Mouse (Mus musculus): Measurements from ENCODE around the gene March10. TPM values are rescaled to one million over a fixed set of nuclear protein-coding genes. Genes with fewer than 3 reads are reported as not detected.

Gene March10
- polyA plus RNA-seq, 1 experiment from 2014 or later: 0.21 TPM

DNA sequence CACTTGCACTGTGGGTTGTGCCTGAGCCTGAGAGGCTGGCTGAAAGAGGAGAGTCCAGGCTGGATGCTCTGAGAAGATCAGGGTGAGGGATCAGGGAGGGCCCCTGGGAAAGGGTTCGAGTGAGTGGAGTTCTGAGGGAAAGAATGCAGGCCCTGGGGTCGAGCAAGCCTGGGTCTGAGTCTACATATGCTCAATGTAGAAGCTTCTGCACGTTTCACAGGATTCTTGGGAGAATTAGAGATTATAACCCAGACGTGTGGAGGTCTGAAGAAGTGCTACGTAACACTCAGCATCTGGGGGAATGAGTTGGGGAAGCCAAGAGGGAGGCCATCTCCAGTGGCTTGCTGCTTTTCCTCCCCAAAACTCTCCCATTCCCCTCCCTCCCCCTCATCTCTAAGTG lies 34.4 kb upstream of the March10 start:
- ATAC-seq (ENCODE audit: low FRiP score, low TSS enrichment) (no peak), DNase-seq (no peak)
- Histone ChIP-seq H3K4me1 (ENCODE audit: control insufficient read depth, insufficient read depth, low read length) (no peaks in the 10 kb centered on the region), H3K36me3 (ENCODE audit: control insufficient read depth, insufficient read depth, low read length) (no peaks in the 10 kb centered on the region), H3K9me3 (ENCODE audit: control insufficient read depth, low read length) (no peaks in the 10 kb centered on the region), H3K9ac (replicated peaks; ENCODE audit: low read length) (no peak overlapping the region), H3K4me3 (replicated peaks; ENCODE audit: low read depth, low read length) (no peak overlapping the region), H3K27ac (replicated peaks; ENCODE audit: low read depth, low read length) (no peak overlapping the region), H3K27me3 (ENCODE audit: control insufficient read depth, insufficient read depth, low read length) (no peaks in the 10 kb centered on the region), H3K4me2 (ENCODE audit: low read length) (no peak overlapping the region)
- WGBS: 63% methylated on average over 5 of the region's 5 CpGs

DNA sequence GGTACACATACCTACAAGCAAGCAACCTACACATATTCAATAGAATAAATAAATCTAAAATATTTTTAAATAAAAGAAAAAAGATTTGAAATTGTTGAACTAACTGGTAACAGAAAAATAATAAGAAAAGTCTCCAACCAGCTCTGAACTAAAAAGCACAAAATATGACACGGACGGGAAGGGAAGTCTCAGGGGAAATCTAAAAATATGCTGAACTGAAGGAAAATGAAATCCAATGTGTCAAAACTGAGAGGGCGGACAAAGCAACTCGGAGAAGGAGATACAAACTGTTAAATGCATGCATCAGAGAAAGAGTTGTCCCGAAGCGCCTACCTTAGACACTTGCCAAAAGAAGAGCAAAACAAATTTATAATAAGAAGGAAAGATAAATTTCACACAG lies 28.9 kb upstream of the March10 start:
- H3K9me3 ChIP-seq (ENCODE audit: control insufficient read depth, low read length): no peaks in the 10 kb centered on the region
- no peaks in the 10 kb centered on the region for H3K27me3 ChIP-seq (ENCODE audit: control insufficient read depth, insufficient read depth, low read length)
- no peak for DNase-seq
- H3K4me1 ChIP-seq (ENCODE audit: control insufficient read depth, insufficient read depth, low read length): no peaks in the 10 kb centered on the region
- no peak overlapping the region for H3K27ac ChIP-seq (replicated peaks; ENCODE audit: low read depth, low read length)
- no peak overlapping the region for H3K4me2 ChIP-seq (ENCODE audit: low read length)
- no peak for ATAC-seq (ENCODE audit: low FRiP score, low TSS enrichment)
- H3K4me3 ChIP-seq (replicated peaks; ENCODE audit: low read depth, low read length): no peak overlapping the region
- WGBS: 81% methylated on average over 6 of the region's 6 CpGs
- H3K36me3 ChIP-seq (ENCODE audit: control insufficient read depth, insufficient read depth, low read length): no peaks in the 10 kb centered on the region
- no peak overlapping the region for H3K9ac ChIP-seq (replicated peaks; ENCODE audit: low read length)

GRCm38 (mm10) chr11:105484993-105485392 lies 28.5 kb upstream of the March10 start:
- H3K4me1 ChIP-seq (ENCODE audit: control insufficient read depth, insufficient read depth, low read length): no peaks in the 10 kb centered on the region
- no peak for DNase-seq
- H3K9ac ChIP-seq (replicated peaks; ENCODE audit: low read length): no peak overlapping the region
- ATAC-seq (ENCODE audit: low FRiP score, low TSS enrichment): no peak
- no peak overlapping the region for H3K4me2 ChIP-seq (ENCODE audit: low read length)
- no peak overlapping the region for H3K27ac ChIP-seq (replicated peaks; ENCODE audit: low read depth, low read length)
- 90% methylated on average over 6 of the region's 6 CpGs for WGBS
- no peaks in the 10 kb centered on the region for H3K27me3 ChIP-seq (ENCODE audit: control insufficient read depth, insufficient read depth, low read length)
- H3K9me3 ChIP-seq (ENCODE audit: control insufficient read depth, low read length): no peaks in the 10 kb centered on the region
- H3K36me3 ChIP-seq (ENCODE audit: control insufficient read depth, insufficient read depth, low read length): no peaks in the 10 kb centered on the region
- no peak overlapping the region for H3K4me3 ChIP-seq (replicated peaks; ENCODE audit: low read depth, low read length)

- Histone ChIP-seq H3K4me3 (replicated peaks; ENCODE audit: low read depth, low read length) (no peak overlapping the region), H3K27ac (replicated peaks; ENCODE audit: low read depth, low read length) (no peak overlapping the region), H3K27me3 (ENCODE audit: control insufficient read depth, insufficient read depth, low read length) (no peaks in the 10 kb centered on the region), H3K36me3 (ENCODE audit: control insufficient read depth, insufficient read depth, low read length) (no peaks in the 10 kb centered on the region), H3K9ac (replicated peaks; ENCODE audit: low read length) (no peak overlapping the region), H3K9me3 (ENCODE audit: control insufficient read depth, low read length) (no peaks in the 10 kb centered on the region), H3K4me1 (ENCODE audit: control insufficient read depth, insufficient read depth, low read length) (no peaks in the 10 kb centered on the region), H3K4me2 (ENCODE audit: low read length) (no peak overlapping the region)
- DNase-seq (no peak), ATAC-seq (ENCODE audit: low FRiP score, low TSS enrichment) (no peak)
- 63% methylated on average over 2 of the region's 2 CpGs for WGBS
Observed at GRCm38 (mm10) chr11:105482747-105483146, 26.2 kb upstream of the March10 start.

DNA sequence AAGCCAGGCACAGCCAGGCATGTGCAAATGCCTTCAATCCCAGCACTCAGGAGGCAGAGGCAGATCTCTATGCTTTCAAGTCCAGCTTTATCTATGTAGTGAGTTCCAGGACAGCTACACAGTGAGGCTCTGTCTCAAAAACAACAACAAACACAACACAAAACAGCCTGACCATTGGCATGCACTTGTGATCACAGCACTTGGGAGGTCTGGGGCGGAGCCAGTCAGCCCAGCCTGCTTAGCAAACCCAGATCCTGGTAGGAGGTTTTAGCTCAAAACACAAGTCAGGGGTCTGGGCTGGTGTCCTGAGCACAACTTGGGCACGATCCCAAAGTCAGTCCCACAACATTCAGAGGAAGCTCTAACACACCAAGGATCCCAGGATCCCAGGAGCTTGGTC lies 18.2 kb upstream of the March10 start:
- Histone ChIP-seq H3K27me3 (ENCODE audit: control insufficient read depth, insufficient read depth, low read length) (no peaks in the 10 kb centered on the region), H3K4me3 (replicated peaks; ENCODE audit: low read depth, low read length) (no peak overlapping the region), H3K27ac (replicated peaks; ENCODE audit: low read depth, low read length) (peak overlapping the region; percentile 8; the same call in 1 of the 2 replicates), H3K9ac (replicated peaks; ENCODE audit: low read length) (no peak overlapping the region), H3K36me3 (ENCODE audit: control insufficient read depth, insufficient read depth, low read length) (no peaks in the 10 kb centered on the region), H3K9me3 (ENCODE audit: control insufficient read depth, low read length) (no peaks in the 10 kb centered on the region), H3K4me2 (ENCODE audit: low read length) (no peak overlapping the region), H3K4me1 (ENCODE audit: control insufficient read depth, insufficient read depth, low read length) (peaks cover 17% of the 10 kb centered on the region)
- 55% methylated on average over 2 of the region's 2 CpGs for WGBS
- DNase-seq (no peak), ATAC-seq (ENCODE audit: low FRiP score, low TSS enrichment) (no peak)

DNA sequence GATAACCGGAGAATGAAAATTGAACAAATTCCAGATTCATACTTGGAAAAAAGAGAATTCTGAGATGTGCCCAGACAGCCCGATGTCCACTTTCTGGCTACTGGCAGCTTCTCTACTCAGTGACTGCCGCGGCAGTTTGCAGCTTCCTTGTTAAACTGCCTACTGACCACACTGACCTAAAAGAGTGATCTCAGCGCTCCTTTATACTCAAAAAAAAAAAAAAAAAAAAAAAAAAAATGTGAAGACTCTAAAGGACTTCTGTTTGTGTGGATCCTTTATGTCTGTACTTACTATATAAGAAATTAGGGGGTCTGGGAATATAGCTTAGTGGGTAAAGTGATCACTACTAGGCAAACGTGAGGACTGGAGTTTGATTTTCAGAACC lies 17.8 kb upstream of the March10 start:
- no peaks in the 10 kb centered on the region for H3K9me3 ChIP-seq (ENCODE audit: control insufficient read depth, low read length)
- peak overlapping the region; percentile 37 for H3K27ac ChIP-seq (replicated peaks; ENCODE audit: low read depth, low read length)
- ATAC-seq (ENCODE audit: low FRiP score, low TSS enrichment) (no peak), DNase-seq (no peak)
- H3K27me3 ChIP-seq (ENCODE audit: control insufficient read depth, insufficient read depth, low read length): no peaks in the 10 kb centered on the region
- no peak overlapping the region for H3K4me3 ChIP-seq (replicated peaks; ENCODE audit: low read depth, low read length)
- peaks cover 18% of the 10 kb centered on the region for H3K4me1 ChIP-seq (ENCODE audit: control insufficient read depth, insufficient read depth, low read length)
- no peak overlapping the region for H3K4me2 ChIP-seq (ENCODE audit: low read length)
- WGBS: 50% methylated on average over 6 of the region's 6 CpGs
- no peaks in the 10 kb centered on the region for H3K36me3 ChIP-seq (ENCODE audit: control insufficient read depth, insufficient read depth, low read length)
- no peak overlapping the region for H3K9ac ChIP-seq (replicated peaks; ENCODE audit: low read length)

- Histone ChIP-seq H3K9me3 (ENCODE audit: control insufficient read depth, low read length) (no peaks in the 10 kb centered on the region), H3K36me3 (ENCODE audit: control insufficient read depth, insufficient read depth, low read length) (no peaks in the 10 kb centered on the region), H3K4me2 (ENCODE audit: low read length) (no peak overlapping the region), H3K27me3 (ENCODE audit: control insufficient read depth, insufficient read depth, low read length) (no peaks in the 10 kb centered on the region), H3K9ac (replicated peaks; ENCODE audit: low read length) (no peak overlapping the region), H3K4me1 (ENCODE audit: control insufficient read depth, insufficient read depth, low read length) (peaks cover 24% of the 10 kb centered on the region), H3K4me3 (replicated peaks; ENCODE audit: low read depth, low read length) (no peak overlapping the region), H3K27ac (replicated peaks; ENCODE audit: low read depth, low read length) (peak overlapping the region; percentile 37)
- no peak for DNase-seq
- 18% methylated on average over 5 of the region's 5 CpGs for WGBS
- ATAC-seq (ENCODE audit: low FRiP score, low TSS enrichment): no peak
Observed at GRCm38 (mm10) chr11:105473716-105474351, 17.3 kb upstream of the March10 start.

DNA sequence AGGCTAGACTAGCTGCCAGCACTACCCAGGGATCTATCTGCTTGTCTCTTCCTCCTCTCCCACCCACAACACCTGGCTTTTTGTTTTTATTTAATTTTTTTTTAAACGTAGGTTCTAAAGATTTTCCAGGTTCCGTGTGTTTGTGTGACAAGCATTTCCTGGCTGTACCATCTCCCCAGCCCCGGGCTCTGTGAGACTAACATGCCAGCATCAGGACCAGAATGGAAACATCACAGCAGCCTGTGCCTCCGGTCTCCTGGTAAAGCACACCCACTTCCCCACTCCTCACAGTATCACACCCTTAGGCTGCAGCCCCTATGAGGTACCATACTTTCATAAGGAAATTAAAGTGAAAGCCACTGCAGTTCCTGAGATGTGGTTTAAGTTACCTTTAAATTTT lies 16.1 kb upstream of the March10 start:
- H3K36me3 ChIP-seq (ENCODE audit: control insufficient read depth, insufficient read depth, low read length): no peaks in the 10 kb centered on the region
- H3K4me2 ChIP-seq (ENCODE audit: low read length): no peak overlapping the region
- WGBS: 82% methylated on average over 4 of the region's 4 CpGs
- H3K4me3 ChIP-seq (replicated peaks; ENCODE audit: low read depth, low read length): no peak overlapping the region
- H3K9me3 ChIP-seq (ENCODE audit: control insufficient read depth, low read length): no peaks in the 10 kb centered on the region
- ATAC-seq (ENCODE audit: low FRiP score, low TSS enrichment) (no peak), DNase-seq (no peak)
- no peaks in the 10 kb centered on the region for H3K27me3 ChIP-seq (ENCODE audit: control insufficient read depth, insufficient read depth, low read length)
- peaks cover 30% of the 10 kb centered on the region for H3K4me1 ChIP-seq (ENCODE audit: control insufficient read depth, insufficient read depth, low read length)
- H3K27ac ChIP-seq (replicated peaks; ENCODE audit: low read depth, low read length): no peak overlapping the region
- H3K9ac ChIP-seq (replicated peaks; ENCODE audit: low read length): no peak overlapping the region

GRCm38 (mm10) chr11:105470896-105471295 lies 14.4 kb upstream of the March10 start:
- no peaks in the 10 kb centered on the region for H3K27me3 ChIP-seq (ENCODE audit: control insufficient read depth, insufficient read depth, low read length)
- no peaks in the 10 kb centered on the region for H3K36me3 ChIP-seq (ENCODE audit: control insufficient read depth, insufficient read depth, low read length)
- H3K4me2 ChIP-seq (ENCODE audit: low read length): no peak overlapping the region
- H3K9ac ChIP-seq (replicated peaks; ENCODE audit: low read length): no peak overlapping the region
- H3K27ac ChIP-seq (replicated peaks; ENCODE audit: low read depth, low read length): no peak overlapping the region
- H3K4me3 ChIP-seq (replicated peaks; ENCODE audit: low read depth, low read length): no peak overlapping the region
- DNase-seq (no peak), ATAC-seq (ENCODE audit: low FRiP score, low TSS enrichment) (no peak)
- H3K9me3 ChIP-seq (ENCODE audit: control insufficient read depth, low read length): no peaks in the 10 kb centered on the region
- peaks cover 30% of the 10 kb centered on the region for H3K4me1 ChIP-seq (ENCODE audit: control insufficient read depth, insufficient read depth, low read length)
- 91% methylated on average over 4 of the region's 4 CpGs for WGBS
